Mouse (Mus musculus) embryonic facial prominence, embryonic 10.5 days (tissue): ENCODE results near the gene Klhl26. TPM values are rescaled to one million over a fixed set of nuclear protein-coding genes. Genes with fewer than 3 reads are reported as not detected.
A peak's percentile ranks its signal among the peaks of the same experiment; 100 is the strongest.
"Not testable (repeated sequence)": the region's sequence is repeated elsewhere in the genome, so short reads cannot be mapped to it uniquely, and the experiment has no call there.

Source experiments
- DNase-seq: peaks from one replicate; pipeline ENCODE4 v3.0.0-alpha.2; 2017; ENCODE audit warnings: low spot score
- H3K27ac ChIP-seq: fragments of 300-500 bp; sonication (generic); replicated peaks from 2 replicates; pipeline ENCODE4 v1.5.1; 2016; ENCODE audit warnings: mild to moderate bottlenecking
- H3K27me3 ChIP-seq: fragments of 300-500 bp; sonication (generic); replicated peaks from 2 replicates; pipeline ENCODE4 v1.6.1; 2016; ENCODE audit warnings: low read depth, mild to moderate bottlenecking; ENCODE audit not compliant: poor library complexity, severe bottlenecking
- H3K36me3 ChIP-seq: fragments of 300-500 bp; sonication (generic); replicated peaks from 2 replicates; pipeline ENCODE4 v1.6.1; 2016; ENCODE audit warnings: mild to moderate bottlenecking, moderate library complexity
- H3K4me1 ChIP-seq: fragments of 300-500 bp; sonication (generic); 2 replicates; pipeline ENCODE4 v1.6.1; 2016
- H3K4me3 ChIP-seq: fragments of 300-500 bp; sonication (generic); 2 replicates; pipeline ENCODE4 v1.5.1; 2016; ENCODE audit warnings: mild to moderate bottlenecking, moderate library complexity
- H3K9me3 ChIP-seq: fragments of 300-500 bp; sonication (generic); 2 replicates; pipeline ENCODE4 v1.6.1; 2016; ENCODE audit warnings: mild to moderate bottlenecking
- WGBS: fragments of 180-500 bp; shearing (Covaris S2); methylation state at CpG from one replicate; pipeline ENCODE4 v1.1.7; 2016; 5-methylcytosine and 5-hydroxymethylcytosine counted together
- polyA plus RNA-seq: library from polyadenylated mRNA; unstranded; fragments of >200 nt; fragmentation: Nextera tagmentation; extraction: Ambion mirVana; gene quantifications from 2 replicates; pipeline ENCODE4 v1.2.1, GENCODE M21; 2016

The Klhl26 gene
- polyA plus RNA-seq, result 22.4 and 24.1 TPM in 2 replicates

- Histone ChIP-seq H3K4me1 (peaks cover 36% of the 10 kb centered on the region), H3K4me3 (peak within 1 kb of the TSS; percentile 95), H3K27me3 (peaks cover 27% of the 10 kb centered on the region), H3K27ac (peak within 1 kb of the TSS; percentile 94), H3K9me3 (no peaks in the 10 kb centered on the region), H3K36me3 (peaks cover 7% of the 10 kb centered on the region)
- DNase-seq, result peak; percentile 97
- under 1% methylated on average over 53 of the region's 53 CpGs for WGBS
Measured at GRCm38 (mm10) chr8:70476333-70477268, at the start of gene Klhl26. Klhl26 (minus strand) TSS chr8:70476968.

GRCm38 (mm10) chr8:70522592-70523403 lies 46.0 kb upstream of the Klhl26 start:
- Histone ChIP-seq H3K27ac (peak overlapping the region; percentile 90), H3K27me3 (no peaks in the 10 kb centered on the region), H3K4me1 (peaks cover 36% of the 10 kb centered on the region), H3K4me3 (peak overlapping the region; percentile 84), H3K9me3 (no peaks in the 10 kb centered on the region), H3K36me3 (peaks cover 21% of the 10 kb centered on the region)
- DNase-seq, result peak; percentile 96
- WGBS, result under 1% methylated on average over 51 of the region's 51 CpGs

- H3K4me1 ChIP-seq, result peaks cover 27% of the 10 kb centered on the region
- no peak overlapping the region for H3K4me3 ChIP-seq
- no peaks in the 10 kb centered on the region for H3K27me3 ChIP-seq
- no peaks in the 10 kb centered on the region for H3K9me3 ChIP-seq
- WGBS, result 66% methylated on average over 2 of the region's 2 CpGs
- H3K36me3 ChIP-seq, result peaks cover 44% of the 10 kb centered on the region
- no peak overlapping the region for H3K27ac ChIP-seq
- no peak for DNase-seq
Measured at GRCm38 (mm10) chr8:70519606-70520005, 42.8 kb upstream of the Klhl26 start.

- Histone ChIP-seq H3K4me3 (no peak overlapping the region), H3K9me3 (no peaks in the 10 kb centered on the region), H3K36me3 (peaks cover 49% of the 10 kb centered on the region), H3K27ac (no peak overlapping the region), H3K4me1 (peaks cover 27% of the 10 kb centered on the region), H3K27me3 (no peaks in the 10 kb centered on the region)
- no peak for DNase-seq
- WGBS, result 93% methylated on average over 6 of the region's 6 CpGs
Measured at GRCm38 (mm10) chr8:70519043-70519442, 42.3 kb upstream of the Klhl26 start.

- Histone ChIP-seq H3K4me3 (no peak overlapping the region), H3K36me3 (peaks cover 59% of the 10 kb centered on the region), H3K9me3 (no peaks in the 10 kb centered on the region), H3K4me1 (peaks cover 21% of the 10 kb centered on the region), H3K27ac (no peak overlapping the region), H3K27me3 (no peaks in the 10 kb centered on the region)
- no peak for DNase-seq
- WGBS, result 76% methylated on average over 10 of the region's 10 CpGs
Measured at GRCm38 (mm10) chr8:70517940-70518643, 41.3 kb upstream of the Klhl26 start.

GRCm38 (mm10) chr8:70513441-70513840 lies 36.7 kb upstream of the Klhl26 start:
- Histone ChIP-seq H3K4me1 (peaks cover 32% of the 10 kb centered on the region), H3K36me3 (peaks cover 70% of the 10 kb centered on the region), H3K4me3 (no peak overlapping the region), H3K27ac (no peak overlapping the region), H3K27me3 (no peaks in the 10 kb centered on the region), H3K9me3 (no peaks in the 10 kb centered on the region)
- DNase-seq, result no peak
- 88% methylated on average over 2 of the region's 2 CpGs for WGBS

- Histone ChIP-seq H3K27me3 (no peaks in the 10 kb centered on the region), H3K9me3 (no peaks in the 10 kb centered on the region), H3K27ac (no peak overlapping the region), H3K4me1 (peaks cover 30% of the 10 kb centered on the region), H3K36me3 (peaks cover 70% of the 10 kb centered on the region), H3K4me3 (peak overlapping the region; percentile 94; the same call in 1 of the 2 replicates)
- WGBS, result 93% methylated on average over 11 of the region's 11 CpGs
- no peak for DNase-seq
Measured at GRCm38 (mm10) chr8:70512253-70512903, 35.6 kb upstream of the Klhl26 start.

- DNase-seq, result no peak
- WGBS, result 98% methylated on average over 2 of the region's 2 CpGs
- Histone ChIP-seq H3K4me3 (peak overlapping the region; percentile 94), H3K9me3 (no peaks in the 10 kb centered on the region), H3K4me1 (peaks cover 34% of the 10 kb centered on the region), H3K27me3 (no peaks in the 10 kb centered on the region), H3K27ac (no peak overlapping the region), H3K36me3 (peaks cover 74% of the 10 kb centered on the region)
Measured at GRCm38 (mm10) chr8:70511770-70512169, 35.0 kb upstream of the Klhl26 start.

- Histone ChIP-seq H3K4me3 (peak overlapping the region; percentile 94), H3K36me3 (peaks cover 69% of the 10 kb centered on the region), H3K4me1 (peaks cover 37% of the 10 kb centered on the region), H3K27ac (peak overlapping the region; percentile 96)
- not testable (repeated sequence) for H3K27me3 ChIP-seq, DNase-seq, H3K9me3 ChIP-seq
- WGBS, result 86% methylated on average over 6 of the region's 6 CpGs
Measured at GRCm38 (mm10) chr8:70511174-70511573, 34.4 kb upstream of the Klhl26 start.

- 1% methylated on average over 74 of the region's 74 CpGs for WGBS
- Histone ChIP-seq H3K4me1 (peaks cover 45% of the 10 kb centered on the region), H3K36me3 (peaks cover 62% of the 10 kb centered on the region), H3K27ac (peak within 1 kb of the TSS; percentile 96), H3K4me3 (peak within 1 kb of the TSS; percentile 94), H3K27me3 (no peaks in the 10 kb centered on the region), H3K9me3 (no peaks in the 10 kb centered on the region)
- peak; percentile 98 for DNase-seq
Measured at GRCm38 (mm10) chr8:70510228-70510915, 33.6 kb upstream of the Klhl26 start, which contains the start of gene Uba52. Uba52 (minus strand) TSS chr8:70510801.

- Histone ChIP-seq H3K27ac (peak overlapping the region; percentile 96), H3K27me3 (peaks cover 2% of the 10 kb centered on the region), H3K9me3 (no peaks in the 10 kb centered on the region), H3K4me3 (peak overlapping the region; percentile 94), H3K4me1 (peaks cover 55% of the 10 kb centered on the region), H3K36me3 (peaks cover 58% of the 10 kb centered on the region)
- DNase-seq, result no peak
- 15% methylated on average over 25 of the region's 25 CpGs for WGBS
Measured at GRCm38 (mm10) chr8:70509281-70509952, 32.6 kb upstream of the Klhl26 start.
